Mouse (Mus musculus): Measurements from ENCODE around the gene Cldn24. TPM values are rescaled to one million over a fixed set of nuclear protein-coding genes. Genes with fewer than 3 reads are reported as not detected.

The Cldn24 gene
- total RNA-seq (2023): not detected

GRCm38 (mm10) chr8:47821843-47822242 lies at the start of gene Cldn24:
Gene Cldn24 (plus strand): TSS chr8:47822143.

DNA sequence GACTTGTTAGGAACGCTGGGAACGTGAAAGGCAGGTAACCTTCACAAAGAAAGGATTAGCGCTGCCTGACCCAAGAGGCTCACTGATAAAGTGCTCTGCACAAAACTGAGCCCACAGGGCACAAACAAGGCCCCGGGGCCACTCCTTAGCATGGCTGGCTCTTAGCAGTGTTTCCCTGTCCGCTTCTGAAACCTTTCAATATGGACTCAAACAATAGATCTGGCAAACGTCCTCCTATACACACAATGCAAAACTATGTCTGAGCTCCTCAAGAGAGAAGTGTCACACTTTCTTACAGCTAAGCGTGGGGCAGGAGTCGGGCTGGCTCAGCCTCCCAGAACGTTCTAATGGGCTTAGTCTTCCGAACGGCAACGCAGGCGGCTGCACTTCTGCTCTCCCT lies 2.2 kb downstream of the Cldn24 start, which contains the start of gene Cldn22:
Gene Cldn22, plus strand, starts transcription at position 301 of the 400 bp plus-strand sequence.

Other genes with a start within 250 kb of the Cldn24 start
- 10 to 100 TPM; 31.2 to 31.8 TPM for gene Ing2, start 146.6 kb upstream of the Cldn24 start, total RNA-seq (2023)
- gene Cdkn2aip, start 108.2 kb upstream of the Cldn24 start, total RNA-seq (2023): 10 to 100 TPM; 31.2 to 46.3 TPM
- gene Cldn22, start 2.3 kb downstream of the Cldn24 start, total RNA-seq (2023): not detected
- gene Wwc2, start 168.8 kb downstream of the Cldn24 start, total RNA-seq (2023): under 1 TPM; 0.83 to 0.99 TPM